Mouse (Mus musculus): ENCODE measurements around the gene Zxdc. TPM values are rescaled to one million over a fixed set of nuclear protein-coding genes. Genes with fewer than 3 reads are reported as not detected.
A peak's percentile ranks its signal among the peaks of the same experiment; 100 is the strongest.

Gene Zxdc
- polyA plus RNA-seq (2015; fragmentation: Nextera tagmentation; extraction: Ambion mirVana) = 11.6 and 12.7 TPM in 2 replicates

DNA sequence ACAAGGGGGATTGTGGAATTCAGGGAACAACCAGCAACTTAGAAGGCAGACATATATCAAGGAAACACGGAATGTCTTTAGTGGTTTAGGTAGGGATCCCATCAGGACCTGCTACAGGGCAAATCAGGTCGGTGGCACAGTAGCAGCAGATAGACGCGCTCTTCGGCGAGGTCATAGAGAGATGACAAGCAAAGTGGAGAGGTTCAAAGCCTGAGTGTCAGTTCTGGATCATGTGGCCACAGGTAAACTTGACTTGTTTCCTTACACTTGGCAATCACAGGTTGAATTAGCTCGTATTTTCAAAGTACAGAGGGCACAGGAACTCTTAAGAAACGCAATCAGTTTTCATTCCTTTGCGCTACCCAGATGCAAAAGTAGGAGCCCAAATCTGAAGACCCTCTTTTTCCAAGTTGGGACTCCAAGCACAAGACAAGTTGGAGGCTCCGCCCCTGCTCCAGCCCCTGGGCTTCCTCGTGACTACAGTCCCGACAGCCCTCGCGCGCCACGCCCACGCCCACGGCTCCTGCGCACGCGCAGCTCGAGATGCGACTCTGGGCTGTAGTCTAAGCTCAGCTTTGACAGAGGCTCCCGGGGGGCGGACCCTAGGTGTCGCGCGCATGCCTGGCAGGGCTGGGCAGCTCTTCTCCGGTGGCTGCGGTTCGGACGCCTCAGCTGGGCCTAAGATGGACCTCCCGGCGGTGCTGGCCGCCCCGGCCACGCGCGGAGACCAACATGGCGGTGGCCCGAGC lies at the start of gene Zxdc:
TSS of gene Zxdc (plus strand) at position 517 of the 749 bp plus-strand sequence.
- Histone ChIP-seq H3K36me3 (replicated peaks) (peaks cover 12% of the 10 kb centered on the region; the same call in 1 of the 2 replicates), H3K9me3 (no peaks in the 10 kb centered on the region), H3K27me3 (replicated peaks) (0 out of 2 replicates have a peak, but pooled peaks cover 2% of the 10 kb centered on the region), H3K4me2 (peak within 1 kb of the TSS; percentile 98), H3K9ac (peak within 1 kb of the TSS; percentile 96), H3K4me3 (peak within 1 kb of the TSS; percentile 97), H3K4me1 (peaks cover 34% of the 10 kb centered on the region), H3K27ac (peak within 1 kb of the TSS; percentile 91)
- 7% methylated on average over 39 of the region's 41 CpGs for WGBS
- ATAC-seq (replicated peaks) = peak; percentile 97

DNA sequence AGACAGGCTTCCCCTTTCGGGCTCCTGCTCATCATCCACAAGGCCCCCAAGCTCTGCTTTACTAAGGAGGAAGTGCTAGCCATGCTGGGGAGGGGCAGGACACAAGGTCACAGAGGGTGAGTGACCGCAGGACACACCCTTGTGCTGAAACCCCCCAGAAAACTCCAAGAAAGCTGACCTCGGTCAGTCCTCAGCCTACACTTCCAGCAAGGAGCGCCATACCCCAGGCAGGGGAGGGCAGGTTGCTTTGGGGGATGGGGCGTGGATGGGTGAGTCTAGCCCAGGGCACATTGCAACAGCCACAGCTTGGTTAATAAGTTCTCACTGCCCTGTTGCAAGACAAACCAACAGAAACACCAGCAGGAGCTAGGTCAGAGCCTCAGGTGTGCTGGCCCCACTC lies 48.9 kb upstream of the Zxdc start:
- H3K27ac ChIP-seq = no peak overlapping the region
- 92% methylated on average over 5 of the region's 5 CpGs for WGBS
- no peak for ATAC-seq (replicated peaks)

DNA sequence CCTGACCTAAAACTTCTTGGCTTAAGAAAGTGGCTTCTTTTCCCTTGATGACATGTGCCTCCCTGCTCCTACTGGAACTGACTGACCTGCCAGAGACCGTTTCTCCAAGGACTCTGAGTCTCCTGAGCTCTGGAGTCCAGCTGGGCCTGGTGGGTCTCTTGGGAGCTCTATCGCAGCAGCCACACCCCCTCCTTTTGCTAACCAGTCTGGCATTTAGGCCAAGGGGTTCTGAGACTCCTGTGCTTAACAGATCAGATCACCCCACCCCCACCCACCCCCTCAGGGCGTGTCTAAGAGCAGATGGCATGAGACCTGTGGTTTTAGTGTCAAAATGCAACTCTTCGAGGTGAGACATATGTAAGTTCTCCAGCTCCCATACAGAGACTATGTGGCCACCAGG lies 47.5 kb upstream of the Zxdc start:
- no peaks in the 10 kb centered on the region for H3K9me3 ChIP-seq

More for the DNA sequence above, 48.9 kb upstream of the Zxdc start:
- H3K9me3 ChIP-seq = no peaks in the 10 kb centered on the region
- no peak overlapping the region for H3K9ac ChIP-seq
- H3K4me3 ChIP-seq = no peak overlapping the region
- no peaks in the 10 kb centered on the region for H3K36me3 ChIP-seq (replicated peaks)
- H3K27me3 ChIP-seq (replicated peaks) = no peaks in the 10 kb centered on the region
- no peak overlapping the region for H3K4me2 ChIP-seq
- peaks cover 4% of the 10 kb centered on the region; the same call in 1 of the 2 replicates for H3K4me1 ChIP-seq

DNA sequence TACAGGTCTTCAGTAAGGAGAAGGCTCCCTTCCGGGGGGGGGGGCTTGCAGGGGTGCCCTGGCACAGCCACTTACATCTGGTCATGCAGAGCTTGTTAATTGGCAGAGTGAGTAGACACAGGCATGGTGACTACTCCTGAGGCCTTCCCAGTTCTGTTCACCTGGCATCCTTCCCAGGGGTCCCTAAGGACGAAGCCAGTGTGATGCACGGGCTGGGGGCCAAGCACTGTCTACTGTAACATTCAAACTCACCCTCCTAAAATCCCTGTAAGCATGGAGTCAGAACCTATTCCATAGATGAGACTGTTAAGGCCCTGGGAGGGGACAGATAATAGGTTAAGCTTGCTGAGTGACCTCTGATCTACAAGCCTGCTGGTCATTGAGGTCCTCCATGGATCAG lies 45.3 kb upstream of the Zxdc start:
- H3K27ac ChIP-seq = no peak overlapping the region
- no peaks in the 10 kb centered on the region for H3K36me3 ChIP-seq (replicated peaks)
- no peak overlapping the region for H3K4me2 ChIP-seq
- no peak overlapping the region for H3K4me3 ChIP-seq
- H3K4me1 ChIP-seq = peaks cover 4% of the 10 kb centered on the region; the same call in 1 of the 2 replicates
- no peak for ATAC-seq (replicated peaks)
- H3K9ac ChIP-seq = no peak overlapping the region
- no peaks in the 10 kb centered on the region for H3K27me3 ChIP-seq (replicated peaks)
- 74% methylated on average over 3 of the region's 3 CpGs for WGBS
- H3K9me3 ChIP-seq = no peaks in the 10 kb centered on the region

More for the DNA sequence above, 47.5 kb upstream of the Zxdc start:
- Histone ChIP-seq H3K4me3 (no peak overlapping the region), H3K4me2 (no peak overlapping the region), H3K27ac (no peak overlapping the region), H3K9ac (no peak overlapping the region), H3K4me1 (peaks cover 4% of the 10 kb centered on the region; the same call in 1 of the 2 replicates), H3K36me3 (replicated peaks) (no peaks in the 10 kb centered on the region), H3K27me3 (replicated peaks) (no peaks in the 10 kb centered on the region)
- 58% methylated on average over 4 of the region's 4 CpGs for WGBS
- ATAC-seq (replicated peaks) = no peak

DNA sequence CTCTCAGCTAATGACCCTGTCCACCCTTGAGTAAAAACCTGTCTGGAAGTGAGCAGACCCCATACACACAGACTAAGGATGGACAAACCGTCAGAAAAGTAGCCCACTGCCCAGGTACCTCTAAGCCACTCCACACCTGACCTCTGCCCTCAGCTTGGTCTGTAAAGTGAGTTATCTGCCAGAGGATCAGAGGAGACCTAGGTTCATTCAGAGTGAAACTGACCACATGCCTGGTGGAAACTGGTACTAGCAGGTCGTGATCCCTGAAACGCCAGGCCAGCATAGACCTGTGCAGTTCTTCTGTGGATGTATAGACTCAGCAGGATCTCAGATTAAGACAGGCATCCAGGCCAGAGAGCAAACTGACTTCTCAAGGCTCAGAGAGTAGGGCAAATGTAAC lies 44.8 kb upstream of the Zxdc start:
- H3K4me2 ChIP-seq = no peak overlapping the region
- H3K36me3 ChIP-seq (replicated peaks) = no peaks in the 10 kb centered on the region
- 69% methylated on average over 3 of the region's 3 CpGs for WGBS
- H3K4me1 ChIP-seq = peaks cover 4% of the 10 kb centered on the region; the same call in 1 of the 2 replicates
- H3K9me3 ChIP-seq = no peaks in the 10 kb centered on the region
- no peaks in the 10 kb centered on the region for H3K27me3 ChIP-seq (replicated peaks)
- H3K4me3 ChIP-seq = no peak overlapping the region
- no peak overlapping the region for H3K27ac ChIP-seq
- no peak overlapping the region for H3K9ac ChIP-seq
- ATAC-seq (replicated peaks) = no peak

DNA sequence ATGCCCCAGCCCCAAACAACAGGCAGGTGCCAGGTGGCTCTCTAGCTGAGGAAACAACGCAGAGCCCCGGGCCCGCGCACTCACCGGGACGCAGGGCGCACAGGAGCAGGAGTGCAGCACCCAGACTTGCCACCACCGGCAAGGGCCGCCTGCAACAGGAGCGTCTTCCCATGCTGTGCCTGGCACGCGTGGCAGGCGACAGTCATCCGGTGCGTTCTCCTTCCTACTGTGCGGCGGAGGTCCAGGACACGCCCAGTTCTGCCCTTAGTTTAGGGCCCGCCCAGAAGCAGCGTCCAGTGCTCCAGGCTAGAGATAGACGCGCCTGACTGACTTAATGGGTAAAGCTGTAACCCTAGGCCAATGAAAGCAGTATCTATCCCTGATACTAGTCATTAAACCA lies 44.3 kb upstream of the Zxdc start, which contains the start of gene Chst13:
TSS of gene Chst13 (minus strand) at position 195 of the 400 bp plus-strand sequence.
- peaks cover 4% of the 10 kb centered on the region; the same call in 1 of the 2 replicates for H3K4me1 ChIP-seq
- no peak for ATAC-seq (replicated peaks)
- peak within 1 kb of the TSS; percentile 40 for H3K4me2 ChIP-seq
- H3K9ac ChIP-seq = no peak within 1 kb of the TSS
- no peak within 1 kb of the TSS for H3K4me3 ChIP-seq
- H3K36me3 ChIP-seq (replicated peaks) = no peaks in the 10 kb centered on the region
- no peaks in the 10 kb centered on the region for H3K9me3 ChIP-seq
- 9% methylated on average over 22 of the region's 22 CpGs for WGBS
- no peaks in the 10 kb centered on the region for H3K27me3 ChIP-seq (replicated peaks)
- no peak within 1 kb of the TSS for H3K27ac ChIP-seq

DNA sequence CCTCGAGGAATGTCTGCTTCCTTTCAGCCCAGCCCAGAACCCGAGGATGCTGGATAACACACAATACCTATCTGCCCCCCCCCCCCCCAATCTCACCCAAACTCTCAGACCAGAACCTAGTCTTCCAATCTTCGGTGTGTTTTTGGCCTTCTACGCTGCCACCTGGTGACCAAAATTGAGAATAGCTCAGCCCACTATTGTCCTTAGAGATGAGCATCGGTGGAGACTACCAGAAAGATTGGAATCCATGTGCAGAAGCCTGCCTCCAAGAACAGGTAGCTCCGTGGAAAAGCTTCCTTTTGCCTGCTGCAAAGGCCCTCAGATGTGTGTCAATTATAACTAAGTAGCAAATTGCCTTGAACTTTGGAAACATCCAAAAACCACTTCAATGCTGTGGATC lies 41.6 kb upstream of the Zxdc start:
- Histone ChIP-seq H3K36me3 (replicated peaks) (no peaks in the 10 kb centered on the region), H3K4me1 (peaks cover 4% of the 10 kb centered on the region; the same call in 1 of the 2 replicates), H3K27ac (no peak overlapping the region), H3K4me3 (no peak overlapping the region), H3K4me2 (no peak overlapping the region), H3K9ac (no peak overlapping the region), H3K27me3 (replicated peaks) (no peaks in the 10 kb centered on the region), H3K9me3 (no peaks in the 10 kb centered on the region)
- no peak for ATAC-seq (replicated peaks)
- 23% methylated on average over 6 of the region's 6 CpGs for WGBS

DNA sequence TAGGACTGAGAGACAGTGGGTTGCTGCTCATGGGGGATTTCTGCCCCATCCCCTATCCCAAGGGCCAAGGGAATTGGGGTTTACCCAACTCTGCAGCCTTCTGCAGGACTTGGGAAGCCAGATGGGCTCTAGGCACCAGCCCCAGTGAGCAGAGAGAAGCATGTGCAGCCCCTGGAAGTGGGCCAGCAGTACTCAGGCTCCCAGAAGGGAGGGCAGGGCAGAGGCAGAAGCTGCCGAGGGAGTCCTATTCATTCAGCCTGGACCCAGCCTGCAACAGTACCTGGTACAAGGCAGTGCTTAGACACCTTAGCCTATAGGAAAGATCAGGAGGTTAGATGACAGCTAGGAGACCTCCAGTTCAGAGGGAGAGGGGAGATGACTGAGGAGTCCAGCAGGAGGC lies 39.3 kb upstream of the Zxdc start:
- Histone ChIP-seq H3K4me1 (peaks cover 2% of the 10 kb centered on the region; the same call in 1 of the 2 replicates), H3K9me3 (no peaks in the 10 kb centered on the region), H3K4me2 (no peak overlapping the region), H3K4me3 (no peak overlapping the region), H3K9ac (no peak overlapping the region), H3K36me3 (replicated peaks) (no peaks in the 10 kb centered on the region), H3K27me3 (replicated peaks) (no peaks in the 10 kb centered on the region), H3K27ac (no peak overlapping the region)
- WGBS = 14% methylated on average over 1 of the region's 1 CpGs
- 0 out of 2 replicates have a peak, but pooled peaks have one; percentile 45 for ATAC-seq (replicated peaks)

DNA sequence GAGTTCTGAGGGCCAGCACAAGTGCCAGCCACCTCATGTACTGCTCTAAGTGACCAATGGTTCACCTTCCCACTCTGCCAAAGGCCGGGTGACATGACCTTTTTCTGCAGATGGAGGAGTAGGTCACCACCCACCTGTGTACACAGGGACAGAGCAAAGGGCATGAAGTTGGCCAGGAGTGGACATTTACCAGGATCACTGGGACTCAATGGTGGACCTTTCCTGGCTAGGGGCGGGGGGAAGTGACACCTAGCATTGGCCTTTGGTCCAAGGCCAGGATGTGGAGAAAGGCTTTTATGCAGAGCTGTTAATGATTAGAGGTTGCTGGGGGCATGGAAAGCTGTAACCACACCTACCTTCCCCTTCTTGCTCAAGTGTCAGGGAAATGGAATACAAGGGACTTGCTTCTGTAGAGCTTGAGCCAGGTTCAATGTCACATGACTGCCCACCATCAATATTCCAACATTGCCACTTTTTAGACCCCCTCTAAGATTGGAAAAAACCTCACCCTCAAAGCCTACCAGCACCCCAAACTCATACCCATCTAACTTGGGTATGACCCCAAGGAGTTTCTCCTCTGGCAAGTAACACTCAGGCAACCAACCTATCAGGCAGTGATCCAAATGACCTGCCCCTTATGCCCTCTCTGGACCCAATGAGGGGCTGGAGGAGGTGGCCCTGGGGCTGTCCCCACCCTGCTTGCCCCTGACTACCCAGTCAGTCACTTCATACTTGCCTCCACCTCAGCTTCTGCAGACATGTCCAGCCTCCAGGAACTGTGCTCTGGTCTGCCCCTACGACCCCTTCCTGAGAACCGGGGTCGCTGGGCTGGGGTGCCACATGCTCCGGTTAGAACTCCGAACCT lies 36.5 kb upstream of the Zxdc start, which contains the start of gene Uroc1:
TSS of gene Uroc1 (plus strand) at position 724 of the 865 bp plus-strand sequence.
- H3K36me3 ChIP-seq (replicated peaks) = no peaks in the 10 kb centered on the region
- no peak within 1 kb of the TSS for H3K4me2 ChIP-seq
- WGBS = 86% methylated on average over 7 of the region's 7 CpGs
- H3K27ac ChIP-seq = no peak within 1 kb of the TSS
- H3K4me3 ChIP-seq = no peak within 1 kb of the TSS
- H3K27me3 ChIP-seq (replicated peaks) = no peaks in the 10 kb centered on the region
- no peak for ATAC-seq (replicated peaks)
- H3K9me3 ChIP-seq = no peaks in the 10 kb centered on the region
- no peak within 1 kb of the TSS for H3K9ac ChIP-seq
- H3K4me1 ChIP-seq = no peaks in the 10 kb centered on the region

DNA sequence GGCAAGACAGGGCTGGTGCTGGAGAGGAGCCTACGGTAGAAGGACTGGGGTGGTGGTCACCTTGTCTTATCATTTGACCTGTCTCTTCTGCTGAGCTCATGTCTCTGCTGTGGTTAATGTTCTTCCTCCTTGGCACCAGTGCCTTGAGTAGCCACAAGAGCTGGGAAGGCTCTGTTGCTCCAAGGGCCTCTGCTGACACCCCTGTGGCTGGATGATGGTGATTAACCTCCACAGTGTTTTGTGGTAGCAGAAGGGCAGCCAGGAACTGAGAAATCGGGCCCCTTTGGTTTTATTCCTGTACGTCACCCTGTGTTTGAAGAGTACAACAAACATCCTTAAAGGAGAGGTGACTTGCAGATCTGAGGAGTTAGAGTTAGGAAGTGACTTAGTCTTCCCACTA lies 35.0 kb upstream of the Zxdc start:
- Histone ChIP-seq H3K27ac (no peak overlapping the region), H3K4me1 (no peaks in the 10 kb centered on the region), H3K4me2 (no peak overlapping the region), H3K4me3 (no peak overlapping the region), H3K27me3 (replicated peaks) (no peaks in the 10 kb centered on the region), H3K9ac (no peak overlapping the region), H3K9me3 (no peaks in the 10 kb centered on the region), H3K36me3 (replicated peaks) (no peaks in the 10 kb centered on the region)
- 83% methylated on average over 3 of the region's 3 CpGs for WGBS
- ATAC-seq (replicated peaks) = no peak

DNA sequence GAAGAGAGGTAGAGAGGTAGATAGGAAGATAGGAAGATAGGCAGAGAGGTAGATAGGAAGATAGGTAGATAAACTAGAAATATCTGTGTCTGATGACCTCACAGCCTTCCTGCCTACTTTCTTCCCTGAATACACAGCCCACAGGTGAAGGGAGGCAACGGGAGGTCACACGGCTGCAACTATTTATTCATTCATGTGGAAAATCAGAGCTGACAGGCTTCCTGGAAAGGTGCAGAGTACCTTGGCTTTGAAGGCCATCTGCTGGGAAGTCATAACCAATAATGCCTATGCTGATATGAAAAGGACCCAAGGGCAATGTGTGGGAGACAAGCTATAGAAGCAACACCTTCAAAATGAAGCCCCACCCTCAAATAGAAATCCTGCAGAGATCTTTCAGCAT lies 26.9 kb upstream of the Zxdc start:
- Histone ChIP-seq H3K9me3 (no peaks in the 10 kb centered on the region), H3K27ac (no peak overlapping the region), H3K4me1 (no peaks in the 10 kb centered on the region), H3K27me3 (replicated peaks) (no peaks in the 10 kb centered on the region), H3K4me3 (no peak overlapping the region), H3K9ac (no peak overlapping the region), H3K36me3 (replicated peaks) (no peaks in the 10 kb centered on the region), H3K4me2 (no peak overlapping the region)
- 77% methylated on average over 2 of the region's 2 CpGs for WGBS
- no peak for ATAC-seq (replicated peaks)

DNA sequence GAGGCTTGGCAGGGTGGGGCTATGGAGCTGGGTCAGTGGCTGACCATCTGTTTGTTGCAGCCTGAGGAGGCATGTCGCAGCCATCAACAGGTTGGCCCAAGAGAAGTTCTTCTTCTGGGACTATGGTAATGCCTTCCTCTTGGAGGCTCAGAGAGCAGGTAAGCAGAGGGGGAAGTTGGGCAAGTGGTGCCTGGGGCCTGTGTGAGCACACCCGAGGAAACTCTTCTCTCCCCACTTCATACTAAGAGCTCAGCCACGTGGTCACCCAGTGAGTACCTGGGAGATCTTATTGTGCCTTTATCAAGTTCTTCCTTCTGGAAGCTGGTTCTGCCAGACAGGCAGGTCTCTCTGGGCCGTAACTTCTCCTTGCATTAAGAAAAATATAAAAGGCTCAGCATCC lies 22.1 kb upstream of the Zxdc start:
- ATAC-seq (replicated peaks) = no peak
- no peak overlapping the region for H3K4me2 ChIP-seq
- no peaks in the 10 kb centered on the region for H3K4me1 ChIP-seq
- no peaks in the 10 kb centered on the region for H3K9me3 ChIP-seq
- H3K9ac ChIP-seq = no peak overlapping the region
- H3K27ac ChIP-seq = no peak overlapping the region
- 80% methylated on average over 4 of the region's 4 CpGs for WGBS
- H3K27me3 ChIP-seq (replicated peaks) = no peaks in the 10 kb centered on the region
- no peak overlapping the region for H3K4me3 ChIP-seq
- no peaks in the 10 kb centered on the region for H3K36me3 ChIP-seq (replicated peaks)

Data from midbrain, embryonic 15.5 days (tissue).